Mouse (Mus musculus) brain, embryonic 14.5 days (tissue): Measurements from ENCODE around the gene Uqcc1.

Experiments used
- CTCF ChIP-seq: fragments of 200-500 bp; IDR thresholded peaks from 2 replicates; pipeline ENCODE4 v1.5.1; 2012; ENCODE audit warnings: inconsistent platforms, mild to moderate bottlenecking, moderate library complexity, borderline replicate concordance; ENCODE audit not compliant: insufficient read depth, insufficient read length; ENCODE audit errors: extremely low read depth
- POLR2A ChIP-seq: fragments of 200-500 bp; IDR thresholded peaks from 2 replicates; pipeline ENCODE4 v1.6.1; 2012; ENCODE audit warnings: mild to moderate bottlenecking, inconsistent platforms, borderline replicate concordance; ENCODE audit not compliant: poor library complexity, insufficient read depth, insufficient read length, severe bottlenecking; ENCODE audit errors: extremely low read depth

GRCm38 (mm10) chr2:155946499-155946898, 16.4 kb upstream of the Uqcc1 start:
- TF ChIP-seq CTCF = no peak
- no peak for TF ChIP-seq POLR2A
